Mouse (Mus musculus) forebrain, postnatal 0 days (tissue): Measurements from ENCODE around the gene Slc10a6. TPM values are rescaled to one million over a fixed set of nuclear protein-coding genes. Genes with fewer than 3 reads are reported as not detected.
A peak's percentile ranks its signal among the peaks of the same experiment; 100 is the strongest.

Experiments used
- ATAC-seq: fragments of 200-750 bp; cut with Nextera tagmentation; 2 replicates; pipeline ENCODE4 v1.8.0; 2017; ENCODE audit warnings: mild to moderate bottlenecking, moderate library complexity
- DNase-seq: peaks from one replicate; pipeline ENCODE4 v3.0.0-alpha.2; 2015
- H3K27ac ChIP-seq: fragments of 300-500 bp; sonication (generic); 2 replicates; pipeline ENCODE4 v1.5.1; 2014; ENCODE audit warnings: low read depth, mild to moderate bottlenecking, antibody characterized with exemption, low read length, moderate library complexity, mixed read lengths
- H3K27me3 ChIP-seq: fragments of 300-500 bp; sonication (generic); 2 replicates; pipeline ENCODE4 v1.6.1; 2014; ENCODE audit warnings: mild to moderate bottlenecking, low read length, mixed read lengths; ENCODE audit not compliant: insufficient read depth
- H3K36me3 ChIP-seq: fragments of 300-500 bp; sonication (generic); 2 replicates; pipeline ENCODE4 v1.6.1; 2014; ENCODE audit warnings: mild to moderate bottlenecking, moderate library complexity; ENCODE audit not compliant: insufficient read depth
- H3K4me1 ChIP-seq: fragments of 300-500 bp; sonication (generic); 2 replicates; pipeline ENCODE4 v1.6.1; 2014; ENCODE audit warnings: antibody characterized with exemption; ENCODE audit not compliant: insufficient read depth
- H3K4me2 ChIP-seq: fragments of 300-500 bp; sonication (generic); 2 replicates; pipeline ENCODE4 v1.6.1; 2014; ENCODE audit warnings: low read depth, mild to moderate bottlenecking, moderate library complexity
- H3K4me3 ChIP-seq: fragments of 300-500 bp; sonication (generic); 2 replicates; pipeline ENCODE4 v1.5.1; 2014; ENCODE audit warnings: low read depth, low read length, mixed read lengths
- H3K9ac ChIP-seq: fragments of 300-500 bp; sonication (generic); 2 replicates; pipeline ENCODE4 v1.6.1; 2014; ENCODE audit warnings: mild to moderate bottlenecking
- H3K9me3 ChIP-seq: fragments of 300-500 bp; sonication (generic); 2 replicates; pipeline ENCODE4 v1.6.1; 2016; ENCODE audit warnings: low read length
- CTCF ChIP-seq: sonication (generic); IDR thresholded peaks from 2 replicates; pipeline ENCODE4 v1.5.1; 2016; ENCODE audit warnings: antibody characterized with exemption, control low read depth, low read depth
- WGBS: fragments of 180-500 bp; shearing (Covaris S2); extraction: QIAGEN DNeasy Blood & Tissue Kit; methylation state at CpG from one replicate; pipeline ENCODE4 v1.1.7; 2014; 5-methylcytosine and 5-hydroxymethylcytosine counted together
- polyA plus RNA-seq: library from polyadenylated mRNA; unstranded; fragments of >200 nt; fragmentation: Nextera tagmentation; extraction: Ambion mirVana; gene quantifications from 2 replicates; pipeline ENCODE4 v1.2.1, GENCODE M21; 2015
- total RNA-seq: library from RNA; depleted of rRNA; stranded (reverse); fragments of >200 nt; gene quantifications from 2 replicates; pipeline ENCODE4 v1.2.3, GENCODE M21; 2014

Slc10a6 gene
- total and polyA plus RNA-seq, 2 experiments from 2014 or later = 0.07 to 0.76 TPM

DNA sequence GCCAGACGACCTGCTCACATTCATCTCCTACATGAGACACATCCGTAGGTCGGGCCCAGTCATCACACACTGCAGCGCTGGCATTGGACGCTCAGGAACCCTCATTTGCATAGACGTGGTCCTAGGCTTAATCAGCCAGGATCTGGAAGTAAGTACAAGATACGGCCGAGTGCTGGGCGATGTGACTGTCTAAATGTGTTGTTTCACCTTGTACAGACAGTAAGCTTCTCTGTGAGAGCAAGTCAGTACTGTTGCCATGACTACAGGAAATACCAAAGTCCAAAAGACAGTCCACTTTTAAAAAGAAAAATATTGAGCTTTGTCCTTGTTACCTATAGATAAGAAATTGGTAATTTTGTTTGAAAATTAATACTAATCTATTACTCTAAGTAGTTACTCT, 35.6 kb downstream of the Slc10a6 start:
- H3K27ac ChIP-seq = no peak overlapping the region
- no peaks in the 10 kb centered on the region for H3K27me3 ChIP-seq
- TF ChIP-seq CTCF = no peak
- H3K36me3 ChIP-seq = no peaks in the 10 kb centered on the region
- WGBS = 79% methylated on average over 9 of the region's 9 CpGs
- no peak for DNase-seq
- ATAC-seq = peak; percentile 23; the same call in 1 of the 2 replicates
- peaks cover 7% of the 10 kb centered on the region; the same call in 1 of the 2 replicates for H3K4me1 ChIP-seq
- no peak overlapping the region for H3K9ac ChIP-seq
- H3K4me3 ChIP-seq = no peak overlapping the region
- no peaks in the 10 kb centered on the region for H3K9me3 ChIP-seq
- H3K4me2 ChIP-seq = no peak overlapping the region

DNA sequence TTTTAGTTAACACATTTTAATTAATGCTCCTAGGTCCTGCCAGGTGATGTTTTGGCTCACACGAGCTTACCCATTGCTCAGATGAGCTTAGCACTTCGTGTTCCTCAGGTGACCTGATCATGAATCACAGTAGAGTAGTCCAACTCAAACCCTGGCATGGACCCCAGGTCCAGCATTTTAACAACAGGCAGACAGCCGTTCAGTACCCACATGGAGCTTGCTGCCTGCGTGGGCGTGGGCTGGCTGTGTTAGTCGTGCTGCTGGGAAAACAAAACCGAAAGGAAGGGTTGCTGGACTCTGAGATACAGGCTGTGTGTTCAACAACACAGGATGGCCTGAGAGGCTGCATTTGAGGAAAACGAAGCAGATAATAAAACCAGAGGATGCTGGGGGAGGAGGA, 36.5 kb downstream of the Slc10a6 start:
- Histone ChIP-seq H3K36me3 (no peaks in the 10 kb centered on the region), H3K9me3 (no peaks in the 10 kb centered on the region), H3K4me2 (no peak overlapping the region), H3K27me3 (no peaks in the 10 kb centered on the region), H3K4me1 (peaks cover 7% of the 10 kb centered on the region; the same call in 1 of the 2 replicates), H3K9ac (no peak overlapping the region), H3K27ac (no peak overlapping the region), H3K4me3 (no peak overlapping the region)
- ATAC-seq (no peak), DNase-seq (no peak)
- TF ChIP-seq CTCF = no peak
- WGBS = 73% methylated on average over 8 of the region's 8 CpGs

DNA sequence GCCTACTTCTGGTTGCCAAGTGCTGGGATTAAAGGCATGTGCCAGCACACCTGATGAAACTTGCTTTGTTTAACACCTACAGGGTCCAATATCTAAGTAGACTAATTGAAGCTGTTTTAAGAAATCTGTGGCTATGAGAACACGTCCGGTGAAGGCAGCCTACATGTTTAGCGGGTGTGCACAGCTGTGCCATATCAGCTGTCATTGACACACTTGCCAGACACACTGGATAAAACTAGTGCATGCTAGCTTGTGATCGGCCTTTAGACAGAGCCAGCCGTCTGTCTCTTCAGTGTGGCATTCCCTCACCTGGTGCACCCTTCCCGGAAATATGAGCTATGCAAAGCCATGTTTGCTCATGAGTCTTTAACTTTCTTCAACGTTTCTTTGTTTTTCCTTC, 37.4 kb downstream of the Slc10a6 start:
- no peak overlapping the region for H3K4me2 ChIP-seq
- no peak overlapping the region for H3K27ac ChIP-seq
- no peak overlapping the region for H3K4me3 ChIP-seq
- H3K27me3 ChIP-seq = no peaks in the 10 kb centered on the region
- H3K36me3 ChIP-seq = no peaks in the 10 kb centered on the region
- DNase-seq (no peak), ATAC-seq (no peak)
- peaks cover 7% of the 10 kb centered on the region; the same call in 1 of the 2 replicates for H3K4me1 ChIP-seq
- no peak for TF ChIP-seq CTCF
- WGBS = 85% methylated on average over 7 of the region's 7 CpGs
- H3K9me3 ChIP-seq = no peaks in the 10 kb centered on the region
- no peak overlapping the region for H3K9ac ChIP-seq

DNA sequence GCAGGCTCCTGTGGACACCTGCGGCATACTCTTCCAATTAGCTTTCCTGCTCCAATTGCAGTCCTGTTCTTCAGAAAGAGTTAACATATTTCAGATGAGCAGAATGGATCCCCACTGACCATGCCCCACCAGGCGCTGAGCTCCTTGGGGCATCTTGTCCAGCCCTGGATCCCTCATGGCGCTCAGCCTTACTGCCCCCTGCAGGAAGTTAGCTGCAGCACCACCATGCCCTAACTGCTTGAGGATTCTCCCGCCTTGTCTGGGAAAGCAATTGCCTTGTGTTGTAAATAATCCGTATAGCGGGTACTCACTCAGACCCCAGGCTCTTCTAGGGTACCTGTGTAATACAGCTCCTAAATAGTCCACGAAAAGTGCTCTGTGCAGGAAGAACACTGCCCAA, 42.0 kb downstream of the Slc10a6 start:
- Histone ChIP-seq H3K9ac (no peak overlapping the region), H3K27ac (no peak overlapping the region), H3K9me3 (no peaks in the 10 kb centered on the region), H3K27me3 (no peaks in the 10 kb centered on the region), H3K4me1 (no peaks in the 10 kb centered on the region), H3K36me3 (no peaks in the 10 kb centered on the region), H3K4me3 (no peak overlapping the region), H3K4me2 (no peak overlapping the region)
- no peak for ATAC-seq
- peak; percentile 38 for TF ChIP-seq CTCF
- 85% methylated on average over 7 of the region's 7 CpGs for WGBS
- no peak for DNase-seq

DNA sequence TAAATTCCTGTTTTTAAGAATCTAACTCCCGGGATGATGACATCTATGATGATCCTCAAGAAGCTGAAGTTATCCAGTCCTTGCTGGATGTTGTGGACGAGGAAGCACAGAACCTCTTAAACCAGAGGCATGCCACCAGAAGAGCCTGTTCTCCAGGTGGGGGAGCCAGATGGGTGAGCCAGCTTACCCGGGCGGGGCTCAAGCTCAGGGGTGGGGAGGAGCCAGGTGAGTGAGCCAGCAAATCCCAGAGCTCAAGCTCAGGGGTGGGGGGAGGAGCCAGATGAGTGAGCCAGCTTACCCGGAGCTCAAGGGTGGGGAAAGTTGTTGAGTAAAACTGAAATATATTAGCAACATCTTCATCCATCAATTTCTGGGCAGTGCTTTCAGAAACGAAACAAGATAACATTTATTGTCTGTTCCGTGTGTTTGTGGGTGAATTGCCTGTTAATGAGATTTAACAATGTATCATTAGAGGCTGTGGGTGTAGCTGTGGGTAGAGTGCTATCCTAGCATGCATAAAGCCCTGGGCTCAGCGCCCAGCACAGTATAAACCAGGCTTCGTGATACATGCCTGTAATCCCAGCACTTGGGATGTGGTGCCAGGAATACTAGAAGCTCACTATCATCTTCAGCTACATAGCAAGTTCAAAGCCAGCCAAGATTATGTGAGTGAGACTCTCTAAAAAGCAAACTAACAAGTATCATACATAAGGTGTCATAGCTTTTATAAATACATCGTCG, 49.4 kb downstream of the Slc10a6 start:
- ATAC-seq = peak; percentile 82
- H3K4me3 ChIP-seq = no peak overlapping the region
- no peaks in the 10 kb centered on the region for H3K9me3 ChIP-seq
- no peaks in the 10 kb centered on the region for H3K36me3 ChIP-seq
- 65% methylated on average over 11 of the region's 11 CpGs for WGBS
- DNase-seq = peak; percentile 47
- H3K4me1 ChIP-seq = no peaks in the 10 kb centered on the region
- no peak overlapping the region for H3K4me2 ChIP-seq
- no peak overlapping the region for H3K9ac ChIP-seq
- TF ChIP-seq CTCF = no peak
- no peaks in the 10 kb centered on the region for H3K27me3 ChIP-seq
- no peak overlapping the region for H3K27ac ChIP-seq

DNA sequence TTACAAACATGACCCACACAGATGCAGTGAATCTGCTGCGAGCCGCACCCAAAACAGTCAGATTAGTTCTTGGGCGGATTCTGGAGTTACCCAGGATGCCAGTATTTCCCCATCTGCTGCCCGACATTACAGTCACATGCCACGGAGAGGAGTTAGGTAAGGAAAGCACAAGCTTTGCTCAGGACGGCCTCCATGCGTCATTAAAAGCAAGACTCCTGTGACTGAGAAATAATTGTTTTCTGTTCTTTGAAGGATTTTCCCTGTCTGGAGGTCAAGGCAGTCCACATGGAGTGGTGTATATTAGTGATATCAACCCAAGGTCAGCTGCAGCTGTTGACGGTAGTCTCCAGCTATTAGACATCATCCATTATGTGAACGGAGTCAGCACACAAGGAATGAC, 59.8 kb downstream of the Slc10a6 start:
- Histone ChIP-seq H3K4me1 (no peaks in the 10 kb centered on the region), H3K9me3 (no peaks in the 10 kb centered on the region), H3K4me3 (no peak overlapping the region), H3K4me2 (no peak overlapping the region), H3K9ac (no peak overlapping the region), H3K27me3 (no peaks in the 10 kb centered on the region), H3K36me3 (no peaks in the 10 kb centered on the region), H3K27ac (no peak overlapping the region)
- ATAC-seq = no peak
- WGBS = 94% methylated on average over 9 of the region's 9 CpGs
- DNase-seq = no peak
- TF ChIP-seq CTCF = no peak

GRCm38 (mm10) chr5:103568034-103568433, 61.2 kb downstream of the Slc10a6 start:
- 91% methylated on average over 4 of the region's 4 CpGs for WGBS
- H3K4me1 ChIP-seq = no peaks in the 10 kb centered on the region
- no peak for ATAC-seq
- no peak for TF ChIP-seq CTCF
- H3K27me3 ChIP-seq = no peaks in the 10 kb centered on the region
- no peak overlapping the region for H3K4me3 ChIP-seq
- DNase-seq = no peak
- H3K9ac ChIP-seq = no peak overlapping the region
- H3K9me3 ChIP-seq = no peaks in the 10 kb centered on the region
- H3K4me2 ChIP-seq = no peak overlapping the region
- no peak overlapping the region for H3K27ac ChIP-seq
- H3K36me3 ChIP-seq = no peaks in the 10 kb centered on the region
